Mouse (Mus musculus) adrenal gland, postnatal 25 days (tissue): Measurements from ENCODE around the gene Cdkn1b. TPM values are rescaled to one million over a fixed set of nuclear protein-coding genes. Genes with fewer than 3 reads are reported as not detected.

ENCODE experiments used
- DNase-seq: peaks from one replicate; pipeline ENCODE4 v3.0.0; 2021; ENCODE audit warnings: mixed read lengths
- long read RNA-seq: library from polyadenylated mRNA; stranded (forward); transcript quantifications from one replicate; pipeline ENCODE4 v2.0.0, GENCODE M21; 2021
- total RNA-seq: library from RNA; stranded (reverse); gene quantifications from 2 replicates; pipeline ENCODE4 v1.2.3, GENCODE M21; 2021

Cdkn1b gene
- total RNA-seq = 52.2 and 89.9 TPM in 2 replicates
- long read RNA-seq, full-length matches to known transcripts = 2 of 3 reads
- long read RNA-seq, partial matches to known transcripts = 0 of 3 reads
- long read RNA-seq, other reads (novel, unspliced or antisense) = 1 of 3 reads

DNA sequence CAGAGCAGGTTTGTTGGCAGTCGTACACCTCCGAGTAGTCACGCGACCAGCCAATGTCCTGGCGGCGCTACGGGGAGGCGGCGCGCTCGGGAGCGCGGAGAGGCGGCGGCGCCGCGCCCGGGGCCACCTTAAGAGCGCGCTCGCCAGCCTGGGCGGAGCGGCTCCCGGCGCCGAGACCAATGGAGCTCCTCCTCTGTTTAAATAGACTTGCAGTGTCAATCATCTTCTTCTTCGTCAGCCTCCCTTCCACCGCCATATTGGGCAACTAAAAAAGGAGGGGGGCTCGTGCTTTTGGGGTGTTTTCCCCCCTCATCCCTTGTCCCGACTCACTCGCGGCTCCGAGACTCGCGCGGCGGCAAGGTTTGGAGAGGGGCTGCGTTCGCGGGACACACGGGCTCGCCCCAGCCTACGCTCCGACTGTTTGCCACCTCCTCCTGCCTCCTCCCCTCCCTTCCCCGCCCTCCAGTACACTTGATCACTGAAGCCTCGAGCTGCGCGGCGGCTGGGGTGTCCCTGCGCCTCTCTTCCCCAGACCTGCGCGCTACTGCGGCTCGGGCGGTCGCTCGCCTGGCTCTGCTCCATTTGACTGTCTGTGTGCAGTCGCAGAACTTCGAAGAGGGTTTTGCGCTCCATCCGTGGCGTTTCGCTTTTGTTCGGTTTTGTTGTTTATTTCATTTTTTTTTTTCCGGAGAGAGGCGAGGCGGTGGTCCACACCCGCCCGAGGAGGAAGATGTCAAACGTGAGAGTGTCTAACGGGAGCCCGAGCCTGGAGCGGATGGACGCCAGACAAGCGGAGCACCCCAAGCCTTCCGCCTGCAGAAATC is at the start of gene Cdkn1b:
Cdkn1b (plus strand) TSS at position 212 of the 824 bp plus-strand sequence.
- peak; percentile 89 for DNase-seq

DNA sequence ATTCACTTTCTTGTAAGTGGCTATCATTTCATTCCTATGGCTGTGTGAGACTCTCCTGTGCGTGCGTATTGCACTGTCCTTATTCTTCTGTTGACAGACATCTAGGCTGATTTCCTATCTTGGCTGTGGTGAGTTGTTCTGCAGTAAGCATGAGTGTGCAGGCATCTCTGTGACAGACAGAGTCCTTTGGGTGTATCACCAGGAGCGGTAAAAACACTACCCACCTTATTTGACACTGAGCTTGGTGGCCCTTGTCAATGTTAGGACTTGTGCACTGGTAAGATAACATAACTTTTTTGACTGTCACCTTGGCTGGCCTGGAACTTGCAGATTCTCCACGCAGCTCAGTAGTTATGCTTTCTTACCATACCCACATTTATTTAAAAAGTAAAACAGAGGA is 49.3 kb upstream of the Cdkn1b start:
- no peak for DNase-seq

DNA sequence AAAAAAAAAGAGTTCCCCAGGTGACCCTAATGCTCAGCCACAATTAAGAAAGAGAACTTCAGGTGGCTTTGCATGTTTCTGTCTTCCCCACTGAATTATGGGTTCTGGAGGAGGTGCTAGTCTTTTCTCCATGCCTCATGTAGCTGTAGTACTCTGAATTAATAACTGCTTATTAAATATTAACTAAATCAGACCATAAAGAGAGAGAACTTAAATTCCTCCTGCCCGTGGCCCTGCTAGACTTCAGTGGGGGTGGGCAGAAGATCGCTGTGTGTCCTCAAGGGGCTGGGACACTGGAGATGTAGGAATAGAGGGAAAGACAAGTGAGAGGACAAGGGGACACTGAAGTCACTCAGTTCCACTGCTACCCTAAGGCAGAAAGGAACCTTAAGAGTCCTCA is 48.0 kb upstream of the Cdkn1b start:
- no peak for DNase-seq

DNA sequence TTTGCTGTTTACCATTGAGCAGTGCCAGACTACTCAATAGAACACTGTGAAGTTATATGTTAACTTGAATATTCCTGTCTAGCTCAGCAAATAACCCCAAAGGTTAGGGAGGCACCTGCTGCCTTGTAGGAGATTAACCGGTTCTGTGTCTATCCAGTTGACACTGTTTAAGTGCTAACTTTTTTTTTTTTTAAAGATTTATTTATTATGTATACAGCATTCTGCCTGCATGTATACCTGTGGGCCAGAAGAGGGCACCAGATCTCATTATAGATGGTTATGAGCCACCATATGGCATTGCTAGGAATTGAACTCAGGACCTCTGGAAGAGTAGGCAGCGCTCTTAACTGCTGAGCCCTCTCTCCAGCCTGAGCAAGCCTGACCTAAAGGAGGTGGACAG is 47.2 kb upstream of the Cdkn1b start:
- DNase-seq = no peak

DNA sequence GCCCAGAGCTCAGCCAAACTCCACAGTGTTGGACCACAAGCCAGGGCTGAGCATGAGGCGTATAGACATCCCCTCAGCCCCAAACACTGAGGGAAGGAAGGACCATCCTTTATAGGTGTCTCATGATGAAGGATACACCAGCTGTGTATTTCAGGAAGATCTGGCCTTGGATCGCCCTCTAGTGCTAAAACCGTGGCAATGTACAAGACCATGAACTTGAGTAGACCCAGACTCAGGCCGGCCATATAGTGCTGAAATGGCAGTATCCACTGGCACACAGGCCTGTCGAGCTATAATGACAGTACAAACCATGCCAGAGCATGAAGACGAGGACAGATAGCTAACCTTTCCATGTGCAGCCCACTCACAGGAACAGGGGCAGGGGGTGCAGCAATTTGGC is 43.4 kb upstream of the Cdkn1b start:
- DNase-seq = no peak

DNA sequence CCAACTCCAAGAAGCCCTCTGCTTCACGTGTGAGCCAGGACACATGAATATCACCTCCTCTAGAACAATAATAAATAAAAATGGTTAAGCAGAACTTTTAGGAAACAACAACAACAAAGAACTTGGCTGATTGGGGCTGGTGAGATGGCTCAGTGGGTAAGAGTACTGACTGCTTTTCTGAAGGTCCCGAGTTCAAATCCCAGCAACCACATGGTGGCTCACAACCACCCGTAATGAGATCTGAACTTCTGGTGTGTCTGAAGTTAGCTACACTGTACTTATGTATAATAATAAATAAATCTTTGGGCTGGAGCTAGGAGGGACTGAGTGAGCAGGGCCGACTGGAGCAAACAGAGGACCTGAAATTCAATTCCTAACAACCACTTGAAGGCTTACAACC is 42.9 kb upstream of the Cdkn1b start:
- DNase-seq = no peak

DNA sequence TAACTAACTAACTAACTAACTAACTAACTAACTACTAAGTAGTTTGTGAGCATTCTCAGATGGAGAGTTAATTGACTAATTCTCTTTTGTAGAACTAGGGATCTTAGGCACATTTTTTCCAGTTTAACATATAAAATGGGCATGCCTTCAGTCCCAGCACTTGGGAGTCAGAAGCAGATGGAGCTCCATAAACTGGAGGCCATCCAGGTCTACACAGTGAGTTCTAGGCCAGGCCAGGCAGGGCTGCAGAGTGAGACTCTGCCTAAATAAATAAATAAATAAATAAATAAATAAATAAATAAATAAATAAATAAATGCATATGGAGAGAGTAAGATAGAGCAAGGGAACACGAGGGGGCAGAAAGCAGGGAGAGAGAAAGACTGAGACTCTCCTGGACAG is 42.3 kb upstream of the Cdkn1b start:
- DNase-seq = no peak

DNA sequence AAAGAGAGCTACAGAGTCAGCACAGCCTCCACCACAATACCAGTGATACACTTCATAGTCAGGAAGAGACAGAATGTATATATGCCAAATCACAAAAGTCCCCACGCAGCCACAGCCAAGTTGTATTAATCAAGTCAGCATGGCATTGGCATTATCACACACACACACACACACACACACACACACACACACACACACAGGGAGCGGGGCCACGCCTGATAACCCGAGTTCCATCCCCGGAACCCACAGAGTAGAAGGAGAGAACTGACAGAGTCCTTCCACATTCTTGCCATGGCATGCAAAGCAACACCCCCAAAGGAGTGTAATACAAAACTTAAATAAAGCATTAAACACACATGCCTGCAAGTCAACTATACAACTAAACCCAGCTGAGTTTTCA is 40.6 kb upstream of the Cdkn1b start:
- DNase-seq = no peak

DNA sequence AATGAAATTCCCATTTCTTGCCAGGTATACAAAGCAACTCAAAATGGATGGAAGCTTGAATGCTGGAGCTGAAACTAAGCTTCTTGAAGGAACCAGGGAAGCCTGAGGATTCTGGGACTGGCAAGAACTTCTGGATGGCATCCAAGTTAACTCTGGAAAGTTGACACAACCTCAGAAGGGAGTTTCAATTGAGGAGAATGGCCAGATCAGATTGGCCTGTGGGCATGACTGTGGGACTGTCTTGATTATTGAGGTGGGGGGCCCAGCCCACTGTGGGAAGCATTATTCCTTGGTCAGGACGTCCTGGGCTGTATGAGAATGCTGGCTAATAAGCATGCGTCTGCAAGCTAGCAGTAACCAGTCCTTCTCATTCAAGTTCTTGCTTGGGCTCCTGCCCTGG is 40.2 kb upstream of the Cdkn1b start:
- no peak for DNase-seq

DNA sequence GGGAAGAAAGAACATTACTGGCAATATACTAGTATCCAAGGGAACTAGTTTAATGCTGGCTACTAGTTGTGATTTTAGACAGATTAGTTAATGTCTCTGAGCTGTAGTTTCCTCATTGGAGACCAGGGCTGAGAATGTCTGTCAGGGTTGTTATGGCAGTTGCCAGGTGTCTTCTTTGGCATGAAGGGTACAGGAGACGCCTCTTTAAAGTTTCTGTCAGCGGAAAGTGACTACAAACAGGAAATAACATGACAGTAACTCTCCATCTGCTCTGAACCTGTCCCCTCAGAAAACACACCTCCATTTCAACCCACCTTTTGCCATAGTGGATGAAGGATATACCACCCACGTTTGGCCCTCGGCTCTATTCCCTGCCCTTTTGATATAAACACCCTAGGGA is 36.5 kb upstream of the Cdkn1b start:
- DNase-seq = no peak

DNA sequence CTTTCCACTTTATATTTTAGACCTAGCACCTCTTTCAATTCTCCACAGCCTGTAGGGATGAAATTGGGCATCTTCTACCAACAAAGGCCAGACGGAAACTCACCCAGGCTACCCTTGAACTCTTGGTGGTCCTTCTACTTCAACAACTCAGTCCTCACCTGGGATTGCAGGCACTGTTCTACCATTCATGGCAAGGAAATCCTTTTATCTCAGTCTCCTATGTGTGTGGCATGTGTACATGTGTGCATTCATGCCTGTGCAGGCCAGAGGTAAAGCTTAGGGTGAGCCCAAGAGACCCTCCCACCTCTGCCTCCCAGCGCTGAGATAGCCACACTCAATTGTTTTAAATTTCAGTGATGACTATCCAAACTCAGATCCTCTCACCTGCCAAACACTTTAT is 34.7 kb upstream of the Cdkn1b start:
- no peak for DNase-seq

DNA sequence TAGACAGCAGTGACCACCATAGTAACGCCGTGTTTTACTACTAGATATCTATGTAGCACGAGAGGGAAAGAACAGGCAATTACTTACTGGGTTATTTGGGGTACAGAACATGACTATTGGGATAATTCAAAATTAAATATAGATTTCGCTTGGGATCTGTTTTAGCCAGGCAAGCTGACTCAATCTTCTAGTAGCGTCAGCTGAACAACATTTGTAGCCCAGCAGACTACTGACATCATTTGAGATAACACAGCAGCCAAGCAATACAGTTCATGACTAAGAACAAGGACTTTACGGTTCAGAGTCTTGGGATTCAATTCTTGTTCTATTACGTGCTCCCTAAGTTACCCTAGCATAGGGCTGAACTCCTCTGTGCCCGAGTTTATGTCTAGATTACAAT is 33.7 kb upstream of the Cdkn1b start:
- DNase-seq = no peak

DNA sequence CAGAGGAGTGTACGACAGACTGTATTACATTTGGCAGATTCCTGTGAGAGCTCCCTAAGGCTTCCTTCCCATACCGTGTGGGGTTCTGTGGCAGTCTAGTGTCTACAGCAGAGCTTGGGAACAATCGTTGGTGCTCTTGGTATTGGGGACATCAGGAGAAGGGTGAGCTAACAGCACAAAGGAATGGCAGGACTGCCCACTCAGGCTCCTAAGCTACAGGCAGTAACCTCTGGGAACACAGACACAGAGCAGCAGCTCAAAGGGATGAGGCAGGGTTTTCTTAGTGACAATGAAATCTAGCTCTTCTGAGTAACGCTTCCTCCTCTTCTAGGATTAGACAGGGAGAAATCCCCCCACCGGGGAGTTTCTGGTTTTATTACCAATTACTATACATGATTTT is 33.2 kb upstream of the Cdkn1b start:
- no peak for DNase-seq

DNA sequence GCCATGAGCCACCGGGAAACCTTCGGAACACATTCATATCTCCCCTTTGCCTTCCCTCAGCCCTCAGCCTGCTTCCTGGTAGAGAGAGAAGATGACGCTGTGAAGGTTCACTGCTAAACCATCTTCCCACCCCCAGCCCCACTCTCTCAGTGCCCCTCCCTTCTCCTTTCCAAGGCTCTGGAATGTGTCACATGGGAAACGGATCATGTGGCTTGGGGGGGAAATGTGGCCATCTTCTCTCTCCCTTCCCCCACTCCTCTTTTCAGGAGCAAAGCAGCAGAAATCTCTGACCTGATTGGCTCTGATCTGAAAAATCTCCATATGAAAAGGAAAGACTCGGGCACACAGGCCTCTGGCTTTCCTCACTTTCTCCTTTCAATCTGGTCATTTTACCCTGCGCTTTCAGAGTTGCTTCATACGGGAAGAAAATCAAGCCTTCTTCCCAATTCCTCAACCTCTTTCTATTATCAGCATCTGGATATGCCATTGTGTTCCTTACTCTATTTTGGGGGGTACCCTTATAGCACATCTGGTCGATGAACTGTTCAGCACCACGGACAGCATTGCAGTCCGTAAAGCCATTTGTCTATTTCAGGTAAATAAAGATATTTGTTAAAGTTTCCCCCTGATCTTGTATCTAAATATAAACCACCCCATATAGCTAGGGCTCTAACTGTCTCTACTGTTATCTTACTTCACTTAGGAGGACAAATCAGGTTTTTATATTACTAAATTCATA is 32.3 kb upstream of the Cdkn1b start:
- peak; percentile 5 for DNase-seq

DNA sequence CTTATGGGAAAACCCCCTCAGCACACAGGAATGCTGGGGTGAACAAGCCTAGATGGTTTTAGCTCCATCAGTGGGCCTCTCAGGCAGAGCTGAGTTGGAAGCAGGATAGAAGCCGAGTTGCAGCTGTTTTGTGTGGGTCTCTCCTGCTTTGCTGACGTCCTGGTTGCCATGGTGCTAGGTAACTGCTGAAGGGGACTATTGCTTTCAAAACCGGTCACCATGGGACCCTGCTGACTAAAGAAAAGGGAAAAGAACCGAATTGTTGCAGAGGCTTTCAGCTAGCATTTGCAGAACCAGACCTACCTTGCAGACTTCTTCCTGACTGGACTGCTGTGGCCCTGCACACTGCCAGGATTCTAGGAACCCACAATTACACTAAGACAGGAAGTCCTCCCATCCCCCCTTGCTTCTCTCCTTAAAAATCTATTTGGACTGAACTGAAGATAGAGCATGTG is 31.6 kb upstream of the Cdkn1b start:
- no peak for DNase-seq

DNA sequence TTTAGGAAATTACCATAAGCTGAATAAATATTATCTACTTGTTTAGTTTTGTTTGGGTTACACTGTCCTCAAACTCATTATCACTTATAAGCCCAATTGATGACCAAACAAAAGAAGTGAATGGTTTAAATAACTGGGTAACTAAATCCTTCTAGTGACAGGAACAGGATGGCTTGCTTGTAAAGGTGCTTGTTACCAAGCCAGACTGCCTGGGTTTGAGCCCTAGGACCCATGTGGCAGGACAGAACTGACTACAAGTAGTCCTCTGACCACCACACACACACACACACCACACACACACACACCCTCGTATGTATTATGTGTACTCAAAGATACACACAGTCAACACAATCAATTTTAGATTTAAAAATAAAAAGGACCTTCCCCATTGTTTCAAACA is 30.4 kb upstream of the Cdkn1b start:
- no peak for DNase-seq

DNA sequence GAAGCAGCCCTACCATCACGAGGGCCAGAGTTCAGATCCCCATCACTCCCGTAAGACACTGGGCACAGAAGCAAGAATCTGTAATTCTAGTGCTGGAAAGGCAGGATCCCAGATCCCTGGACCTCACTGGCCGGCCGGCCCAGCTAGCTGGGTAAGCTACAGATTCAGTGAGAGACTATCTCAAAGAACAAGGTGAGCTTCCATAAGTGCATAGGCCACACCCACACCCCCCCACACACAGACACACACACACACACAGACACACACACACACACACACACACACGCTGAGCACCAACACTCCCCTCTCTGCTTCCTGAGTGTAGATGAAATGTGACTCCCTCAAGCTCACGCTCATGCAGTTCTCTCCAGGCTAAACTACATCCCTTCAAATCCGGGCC is 29.8 kb upstream of the Cdkn1b start:
- no peak for DNase-seq

DNA sequence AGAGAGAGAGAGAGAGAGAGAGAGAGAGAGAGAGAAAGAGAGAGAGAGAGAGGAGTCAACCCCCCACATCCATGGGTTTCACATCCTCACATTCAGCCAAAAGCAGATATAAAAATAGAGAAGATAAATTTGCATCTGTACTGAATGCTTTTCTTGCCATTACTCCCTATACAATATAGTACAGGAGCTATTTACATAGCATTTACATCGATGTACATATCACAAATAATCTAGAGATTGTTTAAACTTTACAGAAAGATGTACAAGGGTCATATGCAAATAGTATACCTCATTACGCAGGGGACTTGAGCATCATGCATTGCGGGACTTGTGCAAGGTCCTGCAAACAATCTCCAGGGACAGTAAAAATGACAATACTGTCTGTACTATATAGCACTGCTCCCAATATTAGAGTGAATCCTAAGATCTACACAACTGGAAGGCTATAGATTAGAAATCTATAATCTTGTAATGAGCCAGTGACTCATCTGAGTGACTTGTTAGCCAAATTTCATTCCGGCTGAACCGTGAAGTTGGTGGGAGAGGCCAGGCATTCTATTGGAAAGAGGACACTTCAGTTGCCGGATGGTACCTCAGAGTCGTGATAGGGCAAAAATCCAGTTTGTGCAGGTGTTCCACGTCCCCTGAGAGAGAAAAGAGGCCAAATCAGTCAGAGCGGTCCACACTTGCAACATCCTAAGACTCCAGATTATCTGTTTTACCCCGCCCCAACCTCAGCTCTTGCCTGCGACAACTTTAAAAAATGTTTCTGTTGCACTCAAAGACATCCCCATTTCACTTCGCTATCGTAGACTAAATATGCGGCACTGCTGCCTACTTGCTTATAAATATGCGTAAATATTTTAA is 23.4 kb upstream of the Cdkn1b start:
- DNase-seq = no peak

DNA sequence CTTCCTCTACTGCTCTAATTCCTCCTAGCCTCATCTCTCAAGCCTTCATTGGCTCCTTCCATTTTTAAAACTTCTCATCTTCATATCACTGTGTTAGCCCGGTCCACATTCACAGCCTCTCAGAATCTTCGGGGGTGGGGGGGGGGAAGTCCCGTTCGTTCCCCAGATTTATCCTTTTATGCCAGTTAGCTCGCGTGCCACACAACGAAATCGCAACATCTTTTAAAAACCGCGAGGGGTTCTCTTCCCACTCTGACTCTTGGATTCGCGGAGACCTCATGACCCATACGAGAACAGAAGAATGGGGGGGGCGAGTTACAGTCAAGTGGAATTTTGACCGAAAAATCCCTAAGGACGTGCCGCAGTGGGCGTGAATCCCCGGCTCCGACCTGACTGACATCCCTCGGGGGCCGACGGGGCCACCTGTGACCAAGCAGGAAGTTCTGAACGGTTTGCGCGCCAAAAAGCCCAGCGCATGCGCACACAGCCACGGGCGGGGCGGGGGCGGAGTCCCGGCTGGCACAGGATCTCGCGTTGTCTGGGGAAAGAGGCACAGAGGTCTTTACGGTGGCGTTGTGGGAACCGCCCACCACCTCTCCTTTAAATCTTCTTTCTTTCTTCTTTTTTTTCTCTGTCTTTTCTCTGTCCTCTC is 22.6 kb upstream of the Cdkn1b start:
- DNase-seq = peak; percentile 95

DNA sequence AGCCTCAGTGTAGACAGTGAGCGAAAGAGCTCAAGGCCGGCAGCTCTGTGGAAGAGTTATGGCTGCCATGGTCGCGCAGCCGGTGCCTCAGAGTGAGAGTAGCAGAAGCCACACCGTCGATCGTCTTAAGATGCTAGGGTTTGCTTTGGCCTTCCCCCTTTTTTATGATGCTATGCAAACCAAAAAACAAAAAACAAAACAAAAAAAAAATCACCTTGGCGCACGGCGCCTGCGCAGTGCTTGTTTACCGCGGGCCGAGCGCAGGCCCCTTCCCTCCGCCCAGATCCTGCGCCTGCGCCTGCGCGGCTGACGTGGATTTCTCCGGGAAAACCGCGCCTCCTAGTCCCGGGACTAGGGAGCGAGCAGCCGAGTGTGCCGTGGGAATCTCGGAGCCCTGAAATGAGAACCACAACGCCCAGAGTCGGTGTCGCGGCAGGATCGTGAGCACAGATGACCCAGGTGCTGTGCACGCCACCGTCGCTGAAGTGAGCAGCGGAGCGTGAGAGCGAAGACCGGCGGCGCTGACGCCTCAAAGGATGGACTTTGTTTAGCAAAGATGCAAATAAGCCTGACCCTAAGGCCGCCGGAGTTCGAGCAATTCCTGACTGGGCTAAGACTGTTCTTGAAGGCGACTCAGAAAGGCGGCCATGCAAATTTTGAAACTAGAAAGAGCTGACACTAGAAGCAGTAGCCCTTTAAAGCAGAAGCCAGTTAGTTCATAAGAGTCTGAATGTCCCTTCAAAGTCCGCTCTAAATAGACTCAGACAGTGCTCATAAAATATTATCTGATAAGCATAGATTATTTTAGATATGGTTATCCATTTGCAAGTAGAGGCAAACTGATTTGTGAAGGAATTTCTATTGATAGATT is 21.9 kb upstream of the Cdkn1b start, which contains the start of gene Gpr19:
Gpr19 (minus strand) TSS at position 484 of the 871 bp plus-strand sequence.
- DNase-seq = peak; percentile 92

DNA sequence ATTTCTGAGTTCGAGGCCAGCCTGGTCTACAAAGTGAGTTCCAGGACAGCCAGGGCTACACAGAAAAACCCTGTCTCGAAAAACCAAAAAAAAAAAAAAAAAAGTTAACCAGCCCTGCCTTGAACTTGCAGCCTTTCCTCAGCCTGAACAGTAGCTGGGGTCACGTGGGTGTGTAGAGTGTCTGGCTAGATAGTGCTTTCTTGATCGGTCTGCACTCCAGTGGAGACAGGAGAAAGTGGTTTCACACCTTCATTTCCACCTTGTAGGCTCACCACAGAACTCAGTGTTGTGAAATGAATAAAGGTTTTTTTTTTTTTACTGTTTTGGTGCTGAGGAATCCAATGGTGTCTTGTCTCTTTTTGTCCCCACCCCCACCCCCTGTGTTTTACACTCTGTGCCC is 16.8 kb upstream of the Cdkn1b start:
- no peak for DNase-seq
